Mouse (Mus musculus) olfactory bulb, adult 2 months (tissue): Measurements from ENCODE around the gene Tor1b. TPM values are rescaled to one million over a fixed set of nuclear protein-coding genes. Genes with fewer than 3 reads are reported as not detected.
"Not testable (repeated sequence)": the region's sequence is repeated elsewhere in the genome, so short reads cannot be mapped to it uniquely, and the experiment has no call there.

Experiments used
- H3K27ac ChIP-seq: fragments of 200-500 bp; 2 replicates; pipeline ENCODE4 v1.5.1; 2012; ENCODE audit warnings: low read depth, low read length; ENCODE audit not compliant: insufficient read depth
- H3K4me1 ChIP-seq: fragments of 200-500 bp; 2 replicates; pipeline ENCODE4 v1.6.1; 2012; ENCODE audit warnings: low read length; ENCODE audit not compliant: control insufficient read depth, insufficient read depth
- H3K4me3 ChIP-seq: fragments of 200-500 bp; 2 replicates; pipeline ENCODE4 v1.5.1; 2012; ENCODE audit warnings: mild to moderate bottlenecking, low read depth, low read length, moderate library complexity; ENCODE audit not compliant: insufficient read depth
- CTCF ChIP-seq: fragments of 200-500 bp; IDR thresholded peaks from 2 replicates; pipeline ENCODE4 v1.5.1; 2012; ENCODE audit warnings: low read depth, mild to moderate bottlenecking, low read length, moderate library complexity; ENCODE audit not compliant: insufficient read depth
- POLR2A ChIP-seq: fragments of 200-500 bp; IDR thresholded peaks from 2 replicates; pipeline ENCODE4 v1.6.1; 2012; ENCODE audit warnings: mild to moderate bottlenecking, low read depth, low read length, moderate library complexity; ENCODE audit not compliant: insufficient read depth
- WGBS: fragments of 180-500 bp; shearing (Covaris S2); methylation state at CpG from one replicate; pipeline ENCODE4 v1.1.7; 2018; 5-methylcytosine and 5-hydroxymethylcytosine counted together
- polyA plus RNA-seq: library from polyadenylated mRNA; stranded (reverse); fragments of >200 nt; gene quantifications from 2 replicates; pipeline ENCODE4 v1.2.4, GENCODE M21; 2012; ENCODE audit warnings: low replicate concordance; ENCODE audit not compliant: missing spikeins, insufficient read depth, insufficient read length

Tor1b gene
- polyA plus RNA-seq, 1 experiment = not detected

- no peak overlapping the region for H3K27ac ChIP-seq
- TF ChIP-seq POLR2A (no peak), CTCF (no peak)
- peak overlapping the region; percentile 29 for H3K4me3 ChIP-seq
- WGBS = 27% methylated on average over 12 of the region's 12 CpGs
- peaks cover 22% of the 10 kb centered on the region for H3K4me1 ChIP-seq
Measured at GRCm38 (mm10) chr2:30928893-30929482, 23.8 kb upstream of the Tor1b start.

- H3K4me1 ChIP-seq = peaks cover 22% of the 10 kb centered on the region
- WGBS = 3% methylated on average over 23 of the region's 23 CpGs
- H3K4me3 ChIP-seq = peak within 1 kb of the TSS; percentile 29
- TF ChIP-seq CTCF (peak; percentile 50; the same call in 1 of the 2 replicates), POLR2A (no peak)
- H3K27ac ChIP-seq = no peak within 1 kb of the TSS
Measured at GRCm38 (mm10) chr2:30929483-30930045, 23.2 kb upstream of the Tor1b start, which contains the start of gene Ptges. Gene Ptges (minus strand): TSS chr2:30929863.

- H3K4me1 ChIP-seq = peaks cover 22% of the 10 kb centered on the region
- H3K27ac ChIP-seq, H3K4me3 ChIP-seq: not testable (repeated sequence)
- WGBS = 85% methylated on average over 2 of the region's 2 CpGs
Measured at GRCm38 (mm10) chr2:30930846-30931245, 21.9 kb upstream of the Tor1b start.

- Histone ChIP-seq H3K27ac (no peak overlapping the region), H3K4me1 (peaks cover 20% of the 10 kb centered on the region), H3K4me3 (no peak overlapping the region)
- WGBS = 78% methylated on average over 3 of the region's 3 CpGs
- TF ChIP-seq CTCF (no peak), POLR2A (no peak)
Measured at GRCm38 (mm10) chr2:30931922-30932321, 20.8 kb upstream of the Tor1b start.

GRCm38 (mm10) chr2:30933032-30933431, 19.7 kb upstream of the Tor1b start:
- no peak overlapping the region for H3K27ac ChIP-seq
- TF ChIP-seq CTCF (no peak), POLR2A (no peak)
- no peak overlapping the region for H3K4me3 ChIP-seq
- peaks cover 11% of the 10 kb centered on the region for H3K4me1 ChIP-seq
- 77% methylated on average over 6 of the region's 6 CpGs for WGBS

- WGBS = 21% methylated on average over 7 of the region's 7 CpGs
- H3K27ac ChIP-seq = no peak overlapping the region
- no peak overlapping the region for H3K4me3 ChIP-seq
- TF ChIP-seq POLR2A = no peak
- TF ChIP-seq CTCF = no peak
- H3K4me1 ChIP-seq = peaks cover 9% of the 10 kb centered on the region
Measured at GRCm38 (mm10) chr2:30933917-30934450, 18.8 kb upstream of the Tor1b start.

GRCm38 (mm10) chr2:30936808-30937207, 16.0 kb upstream of the Tor1b start:
- no peak overlapping the region for H3K27ac ChIP-seq
- WGBS = 69% methylated on average over 3 of the region's 3 CpGs
- TF ChIP-seq CTCF = no peak
- no peaks in the 10 kb centered on the region for H3K4me1 ChIP-seq
- no peak overlapping the region for H3K4me3 ChIP-seq

- TF ChIP-seq POLR2A (no peak), CTCF (no peak)
- no peak overlapping the region for H3K4me3 ChIP-seq
- H3K4me1 ChIP-seq = no peaks in the 10 kb centered on the region; the same call in 1 of the 2 replicates
- H3K27ac ChIP-seq = no peak overlapping the region
- 75% methylated on average over 8 of the region's 8 CpGs for WGBS
Measured at GRCm38 (mm10) chr2:30937731-30938130, 15.0 kb upstream of the Tor1b start.

- WGBS = 57% methylated on average over 4 of the region's 4 CpGs
Measured at GRCm38 (mm10) chr2:30938574-30938991, 14.2 kb upstream of the Tor1b start.

GRCm38 (mm10) chr2:30941586-30941985, 11.2 kb upstream of the Tor1b start:
- WGBS = 94% methylated on average over 5 of the region's 5 CpGs

More at GRCm38 (mm10) chr2:30938574-30938991, 14.2 kb upstream of the Tor1b start:
- Histone ChIP-seq H3K4me3 (no peak overlapping the region), H3K4me1 (no peaks in the 10 kb centered on the region; the same call in 1 of the 2 replicates), H3K27ac (no peak overlapping the region)
- TF ChIP-seq CTCF = no peak
- no peak for TF ChIP-seq POLR2A

GRCm38 (mm10) chr2:30942116-30942515, 10.6 kb upstream of the Tor1b start:
- not testable (repeated sequence) for H3K27ac ChIP-seq, H3K4me3 ChIP-seq, H3K4me1 ChIP-seq
- 46% methylated on average over 7 of the region's 7 CpGs for WGBS

More at GRCm38 (mm10) chr2:30941586-30941985, 11.2 kb upstream of the Tor1b start:
- TF ChIP-seq CTCF (no peak), POLR2A (no peak)
- Histone ChIP-seq H3K27ac (no peak overlapping the region), H3K4me3 (no peak overlapping the region), H3K4me1 (no peaks in the 10 kb centered on the region; the same call in 1 of the 2 replicates)
